Mouse (Mus musculus) bone marrow macrophage, adult 2 months (primary cell): Measurements from ENCODE around the gene Triobp. TPM values are rescaled to one million over a fixed set of nuclear protein-coding genes. Genes with fewer than 3 reads are reported as not detected.

Source experiments
- H3K27ac ChIP-seq: 2 replicates; pipeline ENCODE4 v1.5.1; 2012; ENCODE audit warnings: low read depth, low read length; ENCODE audit not compliant: insufficient read depth
- H3K4me1 ChIP-seq: 2 replicates; pipeline ENCODE4 v1.6.1; 2012; ENCODE audit warnings: low read length; ENCODE audit not compliant: control insufficient read depth, insufficient read depth
- H3K4me3 ChIP-seq: 2 replicates; pipeline ENCODE4 v1.5.1; 2012; ENCODE audit warnings: mild to moderate bottlenecking, low read length, moderate library complexity; ENCODE audit not compliant: insufficient read depth
- CTCF ChIP-seq: IDR thresholded peaks from 2 replicates; pipeline ENCODE4 v1.5.1; 2012; ENCODE audit warnings: low read depth, mild to moderate bottlenecking, low read length, moderate library complexity
- POLR2A ChIP-seq: IDR thresholded peaks from 2 replicates; pipeline ENCODE4 v1.6.1; 2012; ENCODE audit warnings: mild to moderate bottlenecking, low read depth, low read length, borderline replicate concordance
- polyA plus RNA-seq: library from polyadenylated mRNA; stranded (reverse); fragments of >200 nt; gene quantifications from 2 replicates; pipeline ENCODE4 v1.2.4, GENCODE M21; 2012; ENCODE audit not compliant: missing spikeins, insufficient read depth, insufficient read length

Gene Triobp
- polyA plus RNA-seq, 1 experiment: 33.2 TPM

- Histone ChIP-seq H3K4me3 (no peak overlapping the region), H3K4me1 (peaks cover 7% of the 10 kb centered on the region), H3K27ac (no peak overlapping the region)
- TF ChIP-seq CTCF (no peak), POLR2A (no peak)
These were observed 11.1 kb upstream of the Triobp start for GRCm38 (mm10) chr15:78936403-78936802.

GRCm38 (mm10) chr15:78937311-78937710, 10.2 kb upstream of the Triobp start:
- Histone ChIP-seq H3K4me3 (no peak overlapping the region), H3K4me1 (peaks cover 7% of the 10 kb centered on the region), H3K27ac (no peak overlapping the region)
- TF ChIP-seq POLR2A (no peak), CTCF (no peak)

GRCm38 (mm10) chr15:78937963-78938362, 9.6 kb upstream of the Triobp start:
- TF ChIP-seq POLR2A (no peak), CTCF (no peak)
- H3K27ac ChIP-seq: no peak overlapping the region
- no peak overlapping the region for H3K4me3 ChIP-seq
- H3K4me1 ChIP-seq: peaks cover 7% of the 10 kb centered on the region

GRCm38 (mm10) chr15:78940325-78940724, 7.2 kb upstream of the Triobp start:
- Histone ChIP-seq H3K4me1 (peaks cover 5% of the 10 kb centered on the region; the same call in 1 of the 2 replicates), H3K27ac (no peak overlapping the region), H3K4me3 (no peak overlapping the region)
- TF ChIP-seq CTCF: no peak

- Histone ChIP-seq H3K4me1 (no peaks in the 10 kb centered on the region), H3K27ac (no peak overlapping the region), H3K4me3 (no peak overlapping the region)
- TF ChIP-seq POLR2A (no peak), CTCF (peak; percentile 71)
These were observed 4.9 kb upstream of the Triobp start for GRCm38 (mm10) chr15:78942663-78943062.

- TF ChIP-seq POLR2A: no peak
- TF ChIP-seq CTCF: 0 out of 2 replicates have a peak, but pooled peaks have one; percentile 10
- peaks cover 5% of the 10 kb centered on the region; the same call in 1 of the 2 replicates for H3K4me1 ChIP-seq
- no peak overlapping the region for H3K4me3 ChIP-seq
- no peak overlapping the region for H3K27ac ChIP-seq
These were observed 1.3 kb upstream of the Triobp start for GRCm38 (mm10) chr15:78946232-78946631.

GRCm38 (mm10) chr15:78948152-78948725, 715 bp downstream of the Triobp start:
- H3K27ac ChIP-seq: no peak overlapping the region
- TF ChIP-seq POLR2A: no peak
- peak overlapping the region; percentile 11; the same call in 1 of the 2 replicates for H3K4me3 ChIP-seq
- H3K4me1 ChIP-seq: peaks cover 5% of the 10 kb centered on the region; the same call in 1 of the 2 replicates

- peaks cover 5% of the 10 kb centered on the region; the same call in 1 of the 2 replicates for H3K4me1 ChIP-seq
- no peak overlapping the region for H3K4me3 ChIP-seq
- H3K27ac ChIP-seq: no peak overlapping the region
- TF ChIP-seq CTCF: no peak
- no peak for TF ChIP-seq POLR2A
These were observed 1.4 kb downstream of the Triobp start for GRCm38 (mm10) chr15:78948883-78949282.

GRCm38 (mm10) chr15:78955663-78956062, 8.1 kb downstream of the Triobp start:
- TF ChIP-seq CTCF (no peak), POLR2A (no peak)
- no peak overlapping the region for H3K4me3 ChIP-seq
- no peak overlapping the region for H3K27ac ChIP-seq
- H3K4me1 ChIP-seq: peaks cover 4% of the 10 kb centered on the region

GRCm38 (mm10) chr15:78956351-78956750, 8.8 kb downstream of the Triobp start:
- Histone ChIP-seq H3K4me3 (no peak overlapping the region), H3K4me1 (peaks cover 4% of the 10 kb centered on the region), H3K27ac (no peak overlapping the region)
- no peak for TF ChIP-seq CTCF
- no peak for TF ChIP-seq POLR2A

GRCm38 (mm10) chr15:78957021-78957420, 9.5 kb downstream of the Triobp start:
- H3K4me3 ChIP-seq: no peak overlapping the region
- no peak overlapping the region for H3K27ac ChIP-seq
- TF ChIP-seq POLR2A: no peak
- TF ChIP-seq CTCF: no peak
- H3K4me1 ChIP-seq: peaks cover 4% of the 10 kb centered on the region
